Mouse (Mus musculus): ENCODE results near the gene Lipe.
A peak's percentile ranks its signal among the peaks of the same experiment; 100 is the strongest.
"Not testable (repeated sequence)": the region's sequence is repeated elsewhere in the genome, so short reads cannot be mapped to it uniquely, and the experiment has no call there.

The Lipe gene

DNA sequence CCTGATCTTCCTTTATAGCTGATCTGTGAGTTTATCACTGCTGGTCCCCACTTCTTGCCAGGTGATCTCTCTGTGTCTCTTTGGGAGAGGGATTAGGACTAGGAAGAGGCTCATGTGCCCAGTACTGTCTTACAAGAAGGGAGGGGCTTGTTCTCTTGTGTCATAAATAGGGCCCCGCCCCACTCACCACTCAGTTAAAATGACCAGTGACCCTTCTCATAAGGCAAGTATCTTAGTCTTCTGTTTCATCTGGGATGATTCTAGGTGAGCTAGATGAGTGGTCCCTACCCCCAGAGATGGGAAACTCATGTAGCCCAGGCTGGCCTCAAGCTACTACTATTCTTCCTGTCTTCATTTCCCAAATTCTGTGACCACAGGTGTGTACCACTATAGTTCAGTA is at the start of gene Lipe:
Gene Lipe (minus strand): TSS at position 101 of the 400 bp plus-strand sequence.
- no peak for DNase-seq (ENCODE audit: low spot score in 2 of 2)

DNA sequence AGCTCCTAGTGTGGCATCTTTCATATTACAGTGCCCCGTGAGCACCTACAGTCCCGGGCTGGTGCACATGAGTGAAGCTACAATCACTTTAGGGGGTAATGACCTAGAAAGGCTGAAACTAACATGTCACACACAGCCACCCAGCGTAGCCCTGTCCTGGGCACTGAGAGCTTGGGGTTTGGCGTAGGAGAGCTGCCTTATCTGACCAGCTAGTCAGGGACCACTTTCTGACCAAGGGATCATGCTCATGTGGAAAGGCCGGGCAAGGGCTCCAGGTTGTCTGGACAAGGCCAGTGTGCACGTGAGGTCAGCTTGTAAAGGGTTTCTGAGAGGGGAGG is 42.3 kb upstream of the Lipe start:
- DNase-seq (ENCODE audit: low spot score in 2 of 2), result no peak

DNA sequence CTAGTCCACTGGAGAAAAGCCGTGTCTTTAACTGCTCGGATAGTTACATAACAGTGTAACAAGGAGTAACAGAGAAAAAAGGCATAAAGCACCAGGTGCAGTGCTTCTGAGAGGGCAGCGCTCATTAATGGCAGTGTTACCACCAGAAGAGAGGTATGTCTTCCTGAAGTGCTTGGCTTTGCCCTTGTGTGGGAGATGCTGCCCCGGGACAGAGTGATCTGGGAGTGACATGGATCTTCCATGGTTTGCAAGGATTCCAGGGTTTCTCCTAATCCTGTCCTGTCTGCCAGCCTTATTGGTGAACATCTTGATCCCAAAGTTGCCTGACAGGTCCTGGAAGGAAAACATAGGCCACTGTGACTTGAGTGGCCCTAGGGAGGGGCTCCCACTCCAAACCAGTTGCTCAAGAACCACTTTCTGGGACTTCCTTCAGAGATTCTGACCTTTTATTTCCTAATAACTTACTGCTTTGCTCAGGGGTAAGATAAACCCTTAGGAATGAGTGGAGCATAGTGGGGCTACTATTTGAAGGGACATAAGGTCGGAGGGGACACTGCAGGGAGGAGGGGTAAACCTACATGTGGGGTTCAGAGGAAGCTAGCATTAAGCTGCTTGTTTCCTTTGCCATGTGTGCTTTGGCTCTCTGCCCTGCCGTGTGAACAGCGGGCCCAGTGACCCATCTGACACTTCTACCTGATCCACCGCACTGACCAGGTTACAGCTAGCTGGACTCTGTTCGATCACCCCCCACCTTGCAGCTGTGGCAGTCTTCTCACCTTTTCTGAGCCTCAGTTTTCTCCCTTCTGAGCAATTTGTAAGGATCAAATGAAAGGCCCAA is 41.7 kb upstream of the Lipe start:
- no peak for DNase-seq (ENCODE audit: low spot score in 2 of 2)

DNA sequence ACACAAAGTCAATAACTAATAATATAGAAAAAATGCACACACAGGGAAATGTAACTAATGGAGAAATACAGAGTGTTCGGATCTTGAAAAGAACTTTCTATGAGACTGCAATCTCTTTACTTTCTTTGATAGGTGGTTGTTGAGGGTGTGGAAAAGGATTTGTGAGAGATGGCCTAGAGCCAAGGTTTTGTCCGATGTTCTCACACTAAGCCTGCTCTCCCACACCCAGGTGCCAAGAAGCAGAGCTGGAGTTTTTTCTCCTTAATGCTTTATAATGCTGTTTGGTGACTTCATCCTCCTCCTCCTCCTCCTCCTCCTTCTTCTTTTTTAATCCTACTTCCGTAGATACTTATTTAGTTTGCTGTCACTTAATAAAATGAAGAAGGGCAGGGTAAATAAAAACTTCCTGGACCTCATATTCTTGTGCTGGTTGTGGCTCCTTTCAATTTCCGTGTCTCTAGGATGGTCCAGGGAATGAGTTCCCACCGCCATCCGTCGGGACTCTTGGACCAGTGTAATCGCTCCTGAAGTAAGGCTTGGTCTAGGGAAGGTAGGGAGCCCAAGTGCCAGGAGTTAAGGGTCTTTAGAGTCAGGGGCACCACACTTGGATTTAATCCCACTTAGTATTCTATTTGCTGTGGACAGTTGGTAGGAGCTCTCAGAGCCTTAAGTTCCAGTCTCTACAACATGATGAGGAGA is 40.8 kb upstream of the Lipe start:
- DNase-seq (ENCODE audit: low spot score in 2 of 2), result no peak

DNA sequence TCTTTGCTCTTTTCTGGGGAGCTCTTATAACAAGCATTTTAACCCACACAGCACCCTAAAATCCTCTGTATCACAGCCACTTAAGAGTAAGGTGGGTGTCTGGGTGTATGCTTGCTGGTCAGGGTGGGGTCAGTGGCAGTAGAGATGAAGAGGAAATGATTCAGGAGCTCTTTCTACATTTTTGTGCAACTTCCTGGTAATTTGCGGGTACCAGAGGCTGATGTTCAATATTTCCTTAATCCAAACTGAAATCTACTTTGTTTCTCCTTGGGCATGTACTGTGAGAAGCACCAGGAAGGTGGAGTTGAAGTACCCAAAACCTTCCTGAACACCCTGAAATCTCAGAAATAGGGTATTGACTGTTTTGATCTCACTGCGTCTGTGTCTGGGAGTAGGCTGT is 38.2 kb upstream of the Lipe start:
- no peak for DNase-seq (ENCODE audit: low spot score in 2 of 2)

DNA sequence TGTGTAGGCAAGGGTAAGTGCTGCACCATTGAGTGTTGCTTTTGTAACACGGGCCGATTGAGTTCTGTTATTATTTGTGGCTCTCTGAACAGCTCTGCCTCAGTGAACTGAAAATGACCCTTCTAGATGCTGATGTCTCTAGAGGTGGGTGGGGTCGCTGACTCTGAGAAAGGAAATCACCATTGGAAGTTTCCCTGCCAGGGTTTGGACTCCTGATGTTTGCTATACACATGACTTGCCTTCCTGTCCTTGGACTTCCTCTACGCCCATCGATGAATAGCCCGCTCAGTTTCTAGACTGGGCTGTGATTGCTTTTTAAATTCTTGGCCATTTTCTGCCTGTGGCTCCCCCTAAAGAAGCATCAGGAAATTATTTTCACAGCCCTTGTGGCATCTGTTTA is 37.7 kb upstream of the Lipe start:
- DNase-seq (ENCODE audit: low spot score in 2 of 2), result no peak

DNA sequence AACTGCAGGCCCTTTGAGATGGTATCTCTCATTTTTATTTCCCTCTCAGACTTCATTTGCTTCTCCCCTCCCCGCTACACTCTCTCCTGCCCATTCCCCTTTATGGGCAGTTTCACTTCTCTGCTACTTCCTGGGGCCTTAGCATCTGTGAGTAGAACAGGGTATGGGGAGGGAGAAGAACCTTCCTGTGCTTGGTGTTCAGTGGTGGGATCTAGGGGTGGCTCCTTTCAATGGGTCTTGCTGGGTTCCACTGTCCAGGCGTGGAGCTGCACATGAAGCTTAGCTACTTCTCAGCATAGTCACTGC is 37.0 kb upstream of the Lipe start:
- DNase-seq (ENCODE audit: low spot score in 2 of 2), result no peak

DNA sequence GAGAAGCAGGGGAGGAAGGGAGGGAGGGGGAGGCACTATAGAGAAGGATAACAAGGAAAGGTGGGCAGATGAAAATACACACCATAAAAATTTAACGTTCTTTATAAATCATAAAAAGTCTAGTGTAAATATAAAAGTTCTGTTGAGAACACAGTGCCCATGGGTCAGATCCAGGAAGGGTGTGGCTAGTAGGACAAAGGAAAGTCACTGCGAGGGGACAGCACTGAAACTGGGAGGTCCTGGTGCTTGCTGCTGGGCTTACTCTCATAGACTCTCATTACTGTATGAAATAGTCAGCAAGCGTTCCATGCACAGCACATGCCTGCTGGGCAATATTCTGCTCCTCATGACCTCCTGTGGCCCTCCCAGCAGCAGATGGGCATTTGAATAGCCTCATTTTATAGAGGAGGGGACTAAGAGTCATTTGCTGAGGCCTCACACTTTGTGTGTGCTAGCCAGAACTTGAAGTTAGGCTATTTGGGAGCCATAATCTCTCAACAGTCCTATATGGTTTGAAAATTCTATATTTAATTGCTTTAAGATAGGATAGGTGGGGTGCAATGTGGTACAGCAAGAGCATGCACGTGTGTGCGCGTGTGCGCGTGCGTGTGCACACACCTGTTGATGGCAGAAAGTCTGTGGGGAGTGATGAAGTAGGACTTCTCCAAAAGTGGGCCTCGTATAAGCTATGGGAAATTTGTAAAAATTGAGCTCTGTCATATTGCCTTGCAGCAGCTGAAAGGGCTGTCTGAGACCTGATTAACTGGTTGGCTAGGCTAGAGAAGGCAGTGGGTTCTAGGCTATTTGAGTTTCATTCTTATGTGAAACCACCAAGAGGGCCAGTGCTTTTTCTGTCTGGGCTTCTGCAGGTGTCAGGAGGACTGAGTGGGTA is 36.4 kb upstream of the Lipe start:
- no peak for DNase-seq (ENCODE audit: low spot score in 2 of 2)

DNA sequence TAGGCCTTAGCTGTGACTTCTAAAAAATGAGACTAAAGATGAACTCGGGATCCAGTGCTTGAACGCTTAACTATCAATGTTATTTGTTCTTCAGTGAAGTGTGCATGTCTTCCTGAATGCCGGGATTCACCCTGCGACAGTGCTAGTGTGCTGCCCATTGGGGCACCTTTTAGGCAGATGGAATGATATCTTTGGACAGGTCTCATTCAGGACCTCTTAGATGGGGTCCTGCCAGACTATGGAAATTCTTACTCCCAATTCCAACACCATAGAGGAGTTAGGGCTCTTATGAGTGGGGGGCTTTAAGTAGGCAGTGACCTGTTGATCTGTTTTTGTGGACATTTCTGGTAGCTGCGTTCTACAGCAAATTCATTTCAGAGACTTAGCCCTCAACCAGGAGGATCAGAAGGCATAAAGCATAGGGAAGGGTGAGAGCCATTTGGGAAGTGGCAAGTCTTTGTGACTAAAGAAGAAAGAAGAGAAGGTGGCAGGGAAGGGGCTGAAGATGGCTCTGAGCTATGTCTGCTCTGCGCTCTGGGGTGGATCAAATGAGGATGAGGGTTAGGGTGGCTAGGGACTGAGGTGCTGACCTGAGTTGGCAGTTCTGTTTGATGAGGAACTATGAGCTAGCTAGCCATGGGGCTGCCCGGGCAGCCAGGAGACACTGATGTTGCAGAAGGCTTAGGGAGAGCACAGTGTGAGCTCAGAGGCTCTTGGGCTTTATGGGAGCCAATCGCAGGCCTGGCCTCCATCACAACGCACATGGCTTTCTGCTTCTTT is 35.5 kb upstream of the Lipe start:
- no peak for DNase-seq (ENCODE audit: low spot score in 2 of 2)

DNA sequence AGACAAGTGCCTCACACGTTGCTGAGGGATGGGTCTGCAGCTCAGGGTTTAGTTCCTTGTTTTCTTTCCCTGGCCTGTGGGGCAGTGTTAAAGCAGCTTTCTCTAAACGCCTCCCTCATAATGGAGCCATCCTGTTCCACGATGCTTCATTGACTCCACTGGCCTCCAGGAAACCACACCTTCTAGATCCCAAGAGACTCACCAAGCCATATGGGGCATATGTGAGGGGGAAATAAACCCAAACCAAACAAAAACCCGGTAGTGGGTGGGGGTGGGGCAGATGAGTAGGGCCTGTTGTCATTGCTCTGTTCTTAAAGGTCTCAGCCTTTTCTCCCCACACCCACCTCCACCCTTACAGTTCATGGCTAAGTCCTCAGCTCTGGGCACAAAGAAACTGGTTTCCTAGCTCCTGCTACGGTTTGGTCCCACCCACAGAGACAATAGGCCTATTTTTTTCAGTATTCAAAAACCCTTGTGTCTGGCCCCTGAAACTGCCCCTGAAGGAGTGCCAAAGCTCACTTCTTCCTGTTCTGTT is 34.6 kb upstream of the Lipe start:
- no peak for DNase-seq (ENCODE audit: low spot score in 2 of 2)

DNA sequence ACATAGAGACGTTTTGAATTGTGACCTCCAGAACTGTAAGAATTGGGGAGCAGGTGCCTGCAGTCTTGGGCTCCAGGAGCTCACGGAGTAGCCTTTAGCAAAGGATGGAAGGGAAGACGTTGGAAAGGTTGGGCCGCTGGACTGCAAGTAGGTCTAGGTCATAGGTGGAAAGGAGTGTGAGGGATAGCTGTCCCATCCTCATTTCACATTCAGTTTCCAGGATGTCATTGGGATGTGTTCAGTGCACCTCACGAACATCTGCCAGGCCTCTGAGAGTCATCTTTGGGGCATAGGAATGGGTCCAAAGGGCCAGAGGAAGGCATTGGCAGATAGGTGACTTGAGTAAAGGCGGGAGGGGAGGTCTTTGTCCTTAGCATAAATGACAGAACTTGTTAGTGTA is 33.9 kb upstream of the Lipe start:
- no peak for DNase-seq (ENCODE audit: low spot score in 2 of 2)

DNA sequence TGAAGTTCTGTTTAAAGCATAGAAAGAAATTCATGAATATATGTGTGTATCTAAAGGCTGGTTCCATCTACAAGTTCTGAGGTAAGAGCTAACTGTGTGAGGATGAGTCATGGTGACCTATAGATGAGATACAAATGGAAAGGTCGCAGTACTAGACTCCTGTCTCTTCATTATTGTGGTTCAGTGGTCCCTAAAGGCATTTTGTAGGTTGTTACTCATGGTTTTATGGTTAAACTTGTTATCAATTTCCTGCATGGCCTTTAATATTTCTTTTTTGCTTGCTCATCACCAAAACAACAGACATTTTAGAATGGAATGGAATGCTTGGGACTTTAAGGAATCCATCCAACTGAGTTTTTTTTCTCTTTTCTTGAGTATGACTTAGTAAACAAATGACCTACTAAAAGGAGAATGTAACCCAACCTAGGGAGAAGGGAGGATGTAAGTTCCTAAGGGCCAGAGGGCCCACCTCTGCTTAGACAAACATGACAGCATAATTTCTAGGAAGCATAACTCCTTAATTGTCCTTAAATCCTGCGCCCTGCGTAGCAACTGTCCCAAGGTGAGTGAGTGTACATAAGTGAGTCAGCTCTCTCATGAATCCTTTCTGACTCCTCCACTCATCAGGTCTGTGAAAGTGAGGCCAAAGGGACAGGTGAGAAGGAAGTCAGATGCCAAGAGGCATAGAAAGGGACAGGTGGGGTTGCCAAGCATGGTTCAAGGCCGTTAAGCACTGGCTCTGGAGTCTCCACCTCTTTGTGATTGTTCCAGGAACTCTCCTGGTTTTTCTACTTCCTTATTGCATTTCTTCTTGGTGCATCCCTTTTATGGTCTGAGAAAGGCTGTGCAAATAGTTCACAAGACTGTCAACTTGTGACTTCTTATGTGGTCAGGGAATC is 31.6 kb upstream of the Lipe start:
- no peak for DNase-seq (ENCODE audit: low spot score in 2 of 2)

DNA sequence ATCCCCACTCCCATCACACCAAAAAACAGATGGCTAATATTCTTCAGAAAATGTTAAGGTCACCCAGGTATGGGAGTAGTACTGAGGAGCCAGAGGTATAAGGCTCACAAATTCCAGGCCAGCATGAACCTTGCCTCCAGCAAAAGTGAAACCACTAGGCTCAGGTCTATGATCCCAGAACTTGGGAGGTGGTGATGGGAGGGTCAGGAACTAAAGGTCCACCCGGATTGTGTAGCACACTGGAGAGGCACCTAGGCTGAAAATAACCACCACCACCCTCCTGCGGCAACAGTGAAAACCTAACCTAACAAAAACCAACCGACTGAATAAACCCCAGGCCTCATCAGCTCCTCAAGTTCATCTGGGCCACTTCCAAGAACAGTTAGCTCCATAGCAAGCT is 29.8 kb upstream of the Lipe start:
- DNase-seq (ENCODE audit: low spot score in 2 of 2), result no peak

DNA sequence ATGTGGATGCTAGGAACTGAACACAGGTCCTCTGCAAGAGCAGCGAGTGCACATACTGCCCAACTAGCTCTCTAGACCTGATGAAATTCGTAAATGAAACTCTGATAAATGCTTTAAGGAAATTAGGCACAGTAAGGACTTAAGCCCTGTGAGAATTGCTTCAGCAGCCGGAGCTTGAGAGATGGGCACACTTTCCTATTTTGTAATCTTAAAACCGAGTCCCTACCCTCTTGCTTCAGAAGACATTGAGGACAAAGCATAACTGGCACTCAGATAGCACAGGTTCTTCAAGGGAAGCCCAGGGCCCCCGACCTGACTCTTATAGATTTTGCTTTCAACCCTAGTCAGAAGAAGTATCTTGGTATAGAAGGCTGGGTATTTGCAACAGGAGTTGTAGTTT is 28.6 kb upstream of the Lipe start:
- DNase-seq (ENCODE audit: low spot score in 2 of 2), result no peak

DNA sequence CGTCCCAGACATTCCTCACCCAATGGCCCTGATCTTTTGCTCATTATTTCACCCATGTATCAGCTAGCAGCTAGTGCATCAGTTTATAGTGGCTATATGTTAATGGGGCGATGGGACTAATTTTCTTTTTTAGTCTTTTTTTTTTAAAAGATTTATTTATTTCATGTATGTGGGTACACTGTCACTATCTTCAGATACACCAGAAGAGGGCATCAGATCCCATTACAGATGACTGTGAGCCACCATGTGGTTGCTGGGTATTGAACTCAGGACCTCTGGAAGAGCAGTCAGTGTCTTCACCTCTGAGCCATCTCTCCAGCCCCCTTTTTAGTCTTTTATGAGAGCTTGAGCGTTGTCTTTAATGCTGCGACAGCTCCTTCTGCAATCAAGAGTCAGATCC is 27.9 kb upstream of the Lipe start:
- DNase-seq (ENCODE audit: low spot score in 2 of 2), result not testable (repeated sequence)

DNA sequence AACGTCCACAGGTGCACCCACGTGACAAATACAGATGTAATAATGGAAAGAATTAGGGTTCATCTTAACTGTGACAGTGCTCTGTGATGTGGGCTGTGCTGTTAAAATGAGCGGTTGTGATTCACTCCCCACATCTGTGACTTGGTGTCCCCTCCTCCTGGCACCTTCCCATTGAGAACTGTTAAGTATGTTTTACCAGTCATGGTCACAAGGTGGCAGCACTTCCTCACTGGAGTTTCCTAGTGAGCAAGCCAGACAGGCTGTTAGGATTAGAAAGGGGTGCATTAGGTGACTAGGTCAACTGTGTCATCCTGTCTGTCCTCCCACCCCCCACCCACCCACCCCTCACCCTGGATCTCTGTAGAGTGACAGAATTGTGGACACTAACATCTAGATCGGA is 25.9 kb upstream of the Lipe start:
- peak; percentile 77 to 85 for DNase-seq (ENCODE audit: low spot score in 2 of 2)

DNA sequence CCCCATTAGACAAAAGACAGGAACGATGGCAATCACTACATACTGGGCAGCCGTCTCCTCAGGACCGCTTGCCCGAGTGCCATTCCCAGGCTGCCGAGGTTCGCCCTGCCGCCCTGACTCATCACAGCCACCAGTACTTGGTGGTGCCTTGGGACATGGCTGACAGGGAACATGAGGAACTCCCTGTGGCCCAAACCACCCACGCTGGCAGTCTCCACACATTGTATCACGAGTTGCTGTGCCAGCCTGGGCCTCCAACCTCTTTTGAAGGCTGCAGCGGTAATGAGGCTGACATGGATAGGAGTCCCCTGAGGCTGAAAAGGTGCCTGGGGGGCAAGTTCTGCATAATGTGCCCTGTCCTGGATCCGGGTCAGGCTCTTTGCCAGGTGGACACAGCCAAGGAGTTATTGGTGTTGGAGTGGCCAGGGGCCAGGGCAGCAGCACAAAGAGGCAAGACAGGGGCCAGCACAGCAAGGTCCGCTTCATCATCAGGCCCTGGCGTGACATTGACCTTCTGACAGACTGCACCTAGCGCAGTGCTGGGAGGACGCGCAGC is 23.9 kb upstream of the Lipe start:
- DNase-seq (ENCODE audit: low spot score in 2 of 2), result peak; percentile 38 to 42

DNA sequence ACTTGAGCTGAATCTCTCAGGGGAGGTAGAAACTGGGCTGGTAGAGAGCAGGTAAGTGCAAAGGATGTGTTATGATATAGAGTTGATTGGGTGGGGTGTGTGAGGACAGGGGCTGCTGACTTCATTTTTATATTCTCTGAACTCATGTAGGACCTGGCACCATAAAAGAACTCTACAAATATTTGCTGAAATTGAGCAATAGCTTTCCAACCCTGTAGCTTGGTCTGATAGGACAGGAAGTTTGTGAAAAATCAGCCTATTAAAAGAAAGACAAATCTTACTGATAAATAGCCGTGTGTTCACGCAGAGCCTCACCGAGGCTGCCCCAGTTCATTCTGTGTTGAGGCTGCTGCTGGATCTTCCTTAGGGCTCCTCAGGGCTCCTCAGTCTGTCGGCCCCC is 21.4 kb upstream of the Lipe start:
- DNase-seq (ENCODE audit: low spot score in 2 of 2), result no peak

DNA sequence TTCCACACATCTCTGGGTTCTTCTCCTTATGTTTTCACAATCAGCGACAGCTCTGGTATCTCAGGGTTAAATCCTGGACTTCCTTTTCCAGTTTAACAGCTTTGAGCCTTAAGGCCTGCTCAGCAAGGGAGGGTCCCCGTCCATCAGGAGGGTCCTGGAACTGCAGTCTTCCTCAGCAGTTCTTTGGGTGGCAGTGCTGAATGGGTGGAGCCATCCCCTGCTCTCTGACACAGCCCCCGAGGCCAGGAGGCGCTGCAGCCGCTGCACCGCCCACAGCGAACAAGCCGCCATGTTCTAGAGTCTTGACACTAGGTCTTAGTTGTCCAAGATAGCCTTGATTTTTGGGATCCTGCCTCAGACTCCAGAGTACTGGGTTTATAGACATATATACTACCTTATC is 21.0 kb upstream of the Lipe start:
- no peak for DNase-seq (ENCODE audit: low spot score in 2 of 2)

DNA sequence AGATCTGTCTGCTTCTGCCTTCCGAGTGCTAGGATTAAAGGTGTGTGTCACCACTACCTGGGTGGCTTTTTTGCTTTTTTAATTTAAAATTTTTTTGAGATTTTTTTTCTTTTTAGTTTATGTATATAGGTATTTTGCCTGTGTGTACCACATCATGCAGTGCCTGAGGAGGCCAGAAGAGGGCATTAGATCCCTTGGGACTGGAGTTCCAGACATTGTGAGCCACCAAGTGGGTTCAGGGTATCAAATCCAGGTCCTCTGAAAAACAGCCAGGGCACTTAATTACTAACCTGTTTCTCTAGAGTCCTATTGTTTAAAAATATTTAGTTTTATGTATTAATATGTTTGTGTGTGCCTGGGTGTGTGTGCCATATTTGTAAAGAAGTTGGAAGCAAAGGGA is 19.1 kb upstream of the Lipe start:
- DNase-seq (ENCODE audit: low spot score in 2 of 2), result no peak

Measured in right cerebral cortex, postnatal 10 days (tissue).